Mouse (Mus musculus): ENCODE data around the gene Cwc27.

Cwc27 gene

GRCm38 (mm10) chr13:104645778-104646425 lies 171.0 kb downstream of the Cwc27 start:
- DNase-seq (ENCODE audit: low spot score): no peak

- no peak for DNase-seq (ENCODE audit: low spot score)
These were observed 172.8 kb downstream of the Cwc27 start for GRCm38 (mm10) chr13:104644185-104644584.

- no peak for DNase-seq (ENCODE audit: low spot score)
These were observed 176.1 kb downstream of the Cwc27 start for GRCm38 (mm10) chr13:104640694-104641454.

- no peak for DNase-seq (ENCODE audit: low spot score)
These were observed 178.0 kb downstream of the Cwc27 start for GRCm38 (mm10) chr13:104638988-104639387.

- no peak for DNase-seq (ENCODE audit: low spot score)
These were observed 180.9 kb downstream of the Cwc27 start for GRCm38 (mm10) chr13:104635965-104636462.

GRCm38 (mm10) chr13:104634708-104635107 lies 182.2 kb downstream of the Cwc27 start:
- no peak for DNase-seq (ENCODE audit: low spot score)

GRCm38 (mm10) chr13:104632427-104633167 lies 184.3 kb downstream of the Cwc27 start:
- no peak for DNase-seq (ENCODE audit: low spot score)

GRCm38 (mm10) chr13:104631621-104632205 lies 185.2 kb downstream of the Cwc27 start:
- no peak for DNase-seq (ENCODE audit: low spot score)

GRCm38 (mm10) chr13:104630808-104631207 lies 186.1 kb downstream of the Cwc27 start:
- DNase-seq (ENCODE audit: low spot score): no peak

GRCm38 (mm10) chr13:104629621-104630020 lies 187.3 kb downstream of the Cwc27 start:
- no peak for DNase-seq (ENCODE audit: low spot score)

- no peak for DNase-seq (ENCODE audit: low spot score)
These were observed 188.9 kb downstream of the Cwc27 start for GRCm38 (mm10) chr13:104628019-104628418.

GRCm38 (mm10) chr13:104627169-104627909 lies 189.6 kb downstream of the Cwc27 start:
- DNase-seq (ENCODE audit: low spot score): no peak

- no peak for DNase-seq (ENCODE audit: low spot score)
These were observed 193.6 kb downstream of the Cwc27 start for GRCm38 (mm10) chr13:104623130-104623891.

GRCm38 (mm10) chr13:104622102-104622743 lies 194.7 kb downstream of the Cwc27 start:
- no peak for DNase-seq (ENCODE audit: low spot score)

- no peak for DNase-seq (ENCODE audit: low spot score)
These were observed 196.5 kb downstream of the Cwc27 start for GRCm38 (mm10) chr13:104620423-104620822.

GRCm38 (mm10) chr13:104619503-104620288 lies 197.2 kb downstream of the Cwc27 start:
- DNase-seq (ENCODE audit: low spot score): no peak

- DNase-seq (ENCODE audit: low spot score): no peak
These were observed 199.7 kb downstream of the Cwc27 start for GRCm38 (mm10) chr13:104617201-104617600.

- DNase-seq (ENCODE audit: low spot score): no peak
These were observed 200.7 kb downstream of the Cwc27 start for GRCm38 (mm10) chr13:104615999-104616810.

- no peak for DNase-seq (ENCODE audit: low spot score)
These were observed 201.8 kb downstream of the Cwc27 start for GRCm38 (mm10) chr13:104615111-104615510.
